Mouse (Mus musculus) kidney, adult 2 months (tissue): ENCODE results near the gene Hrasls. TPM values are rescaled to one million over a fixed set of nuclear protein-coding genes. Genes with fewer than 3 reads are reported as not detected.

ENCODE experiments used
- DNase-seq: peaks from one replicate; pipeline ENCODE4 v3.0.0; 2021
- H3K27ac ChIP-seq: fragments of 200-500 bp; 2 replicates; pipeline ENCODE4 v1.5.1; 2012; ENCODE audit warnings: low read depth, low read length, control low read depth, inconsistent platforms; ENCODE audit not compliant: insufficient read depth
- H3K27me3 ChIP-seq: fragments of 200-500 bp; replicated peaks from 2 replicates; pipeline ENCODE4 v1.6.1; 2012; ENCODE audit warnings: mild to moderate bottlenecking, moderate library complexity, low read length, inconsistent platforms; ENCODE audit not compliant: control insufficient read depth, insufficient read depth
- H3K36me3 ChIP-seq: fragments of 200-500 bp; 2 replicates; pipeline ENCODE4 v1.6.1; 2012; ENCODE audit warnings: mild to moderate bottlenecking, moderate library complexity, low read length, inconsistent platforms; ENCODE audit not compliant: control insufficient read depth, insufficient read depth
- H3K4me1 ChIP-seq: fragments of 200-500 bp; 2 replicates; pipeline ENCODE4 v1.6.1; 2011; ENCODE audit warnings: low read length; ENCODE audit not compliant: control insufficient read depth, insufficient read depth
- H3K4me3 ChIP-seq: fragments of 200-500 bp; 2 replicates; pipeline ENCODE4 v1.5.1; 2011; ENCODE audit warnings: mild to moderate bottlenecking, low read depth, low read length, control low read depth; ENCODE audit not compliant: insufficient read depth
- CTCF ChIP-seq: fragments of 200-500 bp; conservative IDR thresholded peaks from 2 replicates; pipeline ENCODE4 v1.5.1; 2011; ENCODE audit warnings: low read depth, mild to moderate bottlenecking, control low read depth, low read length, moderate library complexity, mixed read lengths; ENCODE audit not compliant: insufficient read depth, insufficient read length
- POLR2A ChIP-seq: fragments of 200-500 bp; IDR thresholded peaks from one replicate; pipeline ENCODE4 v1.6.1; 2011; ENCODE audit warnings: low read depth, low read length, control low read depth
- WGBS: fragments of 180-500 bp; shearing (Covaris S2); methylation state at CpG from one replicate; pipeline ENCODE4 v1.1.7; 2018; 5-methylcytosine and 5-hydroxymethylcytosine counted together
- polyA plus RNA-seq: library from polyadenylated mRNA; depleted of rRNA; stranded (reverse); fragments of >200 nt; gene quantifications from 2 replicates; pipeline ENCODE4 v1.2.3, GENCODE M21; 2012; rRNA removed

Hrasls gene
- polyA plus RNA-seq, 1 experiment, result 2.9 TPM

DNA sequence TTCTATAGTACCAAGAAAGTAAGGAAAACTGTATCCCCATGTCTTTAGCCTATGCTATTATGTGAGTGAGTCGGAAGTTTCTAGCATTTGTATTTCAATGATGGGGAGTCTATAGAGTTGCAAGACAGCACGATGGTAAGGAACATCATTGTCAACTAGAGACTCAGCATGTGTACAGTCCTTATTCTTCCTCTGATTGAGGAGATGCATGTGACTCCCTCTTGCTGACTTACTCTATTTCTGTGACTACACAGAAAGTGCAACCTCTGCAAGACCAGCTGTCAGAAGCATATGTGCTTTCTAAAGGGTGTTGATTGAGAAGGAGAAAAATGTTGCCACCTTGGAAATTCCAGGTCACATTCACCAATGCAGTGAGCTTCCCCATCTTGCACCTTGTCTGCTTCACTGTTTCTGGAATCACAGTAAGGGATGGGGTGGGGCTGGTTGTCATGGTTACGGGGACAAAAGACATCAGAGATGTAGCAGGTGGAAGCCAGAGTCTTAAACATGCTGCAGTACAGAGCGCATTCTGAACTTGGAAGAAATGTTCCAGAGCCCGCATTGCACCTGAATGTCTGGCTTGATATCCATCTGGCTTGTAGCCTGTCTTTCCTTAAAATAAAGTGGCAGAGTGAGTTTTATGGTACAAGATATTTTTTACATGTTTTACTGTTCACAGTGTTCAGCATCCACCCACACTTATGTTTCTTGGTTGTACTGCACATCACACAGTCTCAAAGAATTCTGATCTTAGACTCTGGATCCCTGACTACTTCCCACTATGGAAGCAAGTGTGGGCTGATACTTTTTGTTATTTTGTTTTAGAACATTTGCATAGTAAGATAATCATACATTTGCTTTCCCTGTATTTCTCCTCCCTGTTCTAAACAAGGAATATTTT is 7.2 kb downstream of the Hrasls start:
- DNase-seq, result no peak
- WGBS, result 84% methylated on average over 5 of the region's 5 CpGs
- Histone ChIP-seq H3K27ac (no peak overlapping the region), H3K4me1 (no peaks in the 10 kb centered on the region), H3K27me3 (no peaks in the 10 kb centered on the region), H3K4me3 (no peak overlapping the region), H3K36me3 (no peaks in the 10 kb centered on the region)
- TF ChIP-seq CTCF (no peak), POLR2A (no peak)

DNA sequence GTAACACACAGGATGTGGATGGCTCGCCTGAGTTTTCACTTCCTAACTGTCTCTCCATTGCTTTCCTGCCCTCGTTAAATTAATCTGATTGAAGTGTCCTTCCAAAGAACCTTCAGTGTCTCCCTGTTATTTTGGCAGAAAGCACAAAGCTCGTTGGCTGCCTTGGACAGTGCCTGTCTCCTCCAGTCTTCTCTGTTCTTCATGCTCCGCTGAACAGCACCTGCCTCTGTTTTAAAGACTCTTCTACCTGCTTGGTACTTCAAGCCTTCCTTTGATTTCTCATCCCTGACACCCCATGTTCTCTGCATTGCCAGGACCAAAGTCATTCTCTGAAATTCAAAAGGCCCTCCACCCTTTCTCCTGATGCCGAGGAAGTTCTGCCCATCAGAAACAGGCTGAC is 26.5 kb downstream of the Hrasls start:
- Histone ChIP-seq H3K4me1 (no peaks in the 10 kb centered on the region), H3K36me3 (no peaks in the 10 kb centered on the region), H3K27me3 (no peaks in the 10 kb centered on the region), H3K27ac (no peak overlapping the region), H3K4me3 (no peak overlapping the region)
- TF ChIP-seq CTCF, result no peak
- TF ChIP-seq POLR2A, result no peak
- DNase-seq, result peak; percentile 17
- 65% methylated on average over 5 of the region's 5 CpGs for WGBS

DNA sequence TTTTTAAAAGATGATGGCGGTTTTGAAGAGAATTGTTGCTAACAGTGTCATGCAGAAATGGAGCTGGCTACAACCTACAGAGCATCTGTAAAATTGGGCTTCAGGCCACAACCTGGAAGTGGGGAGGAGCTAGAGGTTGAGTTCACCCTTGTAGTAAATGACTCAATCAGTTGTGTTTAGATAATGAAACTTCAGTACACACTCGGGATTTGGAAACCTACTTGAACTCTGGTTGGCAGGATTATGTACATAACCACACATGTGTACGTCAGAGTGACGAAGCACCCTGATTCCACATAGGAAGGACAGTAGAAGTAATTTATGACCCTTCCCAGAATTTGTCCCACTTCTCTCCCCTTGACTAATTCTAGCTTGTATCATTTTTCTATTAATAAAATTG is 44.8 kb downstream of the Hrasls start:
- no peak overlapping the region for H3K4me3 ChIP-seq
- DNase-seq, result no peak
- no peaks in the 10 kb centered on the region for H3K36me3 ChIP-seq
- no peak overlapping the region for H3K27ac ChIP-seq
- H3K27me3 ChIP-seq, result no peaks in the 10 kb centered on the region; the same call in 1 of the 2 replicates
- TF ChIP-seq CTCF, result no peak
- no peak for TF ChIP-seq POLR2A
- H3K4me1 ChIP-seq, result no peaks in the 10 kb centered on the region
- 60% methylated on average over 4 of the region's 4 CpGs for WGBS

Other genes starting within 250 kb of the Hrasls start
- gene Atp13a5, start 169.0 kb downstream of the Hrasls start, polyA plus RNA-seq, result not detected in 2 replicates